In the genomic region with DNA sequence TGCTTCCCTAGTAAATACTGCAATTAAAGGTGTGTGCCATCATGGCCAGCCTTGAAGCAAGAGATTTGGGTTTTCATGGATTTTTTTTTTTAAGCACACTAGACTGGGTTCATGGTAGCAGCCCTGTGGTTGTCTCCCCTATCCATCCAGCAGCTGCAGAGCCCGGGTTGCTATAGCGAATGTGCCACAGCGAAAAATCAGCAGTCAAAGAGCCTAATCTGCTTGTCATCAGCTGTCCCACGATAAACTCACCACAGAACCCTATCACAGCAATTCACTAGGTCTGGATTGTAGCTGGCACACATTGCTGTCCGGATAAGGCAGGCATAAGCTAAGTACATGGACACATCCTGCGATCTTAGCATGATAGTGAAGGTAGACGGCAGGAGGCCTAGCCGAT, we compare ENCODE assay signal across 31 mouse cellular contexts.
"Had no signal": no experiment of that assay in that cellular context is flagged by ENCODE, and none has a peak within 500 bp of the region (broad histone marks: within the 10 kb centered on the region; RNA-seq: fewer than 3 reads in every experiment).

No protein-coding gene starts in this region.

- H3K4me1 ChIP-seq: limb, embryonic 12.5 days; limb, embryonic 13.5 days; limb, embryonic 15.5 days; lung, embryonic 15.5 days; midbrain, embryonic 10.5 days; midbrain, embryonic 12.5 days; midbrain, embryonic 15.5 days; neural tube, embryonic 12.5 days had no signal

- H3K4me2 ChIP-seq: limb, embryonic 12.5 days; limb, embryonic 13.5 days; limb, embryonic 15.5 days; liver, embryonic 11.5 days; liver, embryonic 12.5 days; liver, embryonic 13.5 days; liver, embryonic 15.5 days; lung, embryonic 14.5 days; lung, embryonic 15.5 days; midbrain, embryonic 12.5 days; midbrain, embryonic 15.5 days; neural tube, embryonic 12.5 days had no signal

- ATAC-seq: liver, embryonic 12.5 days; liver, postnatal 0 days; lung, postnatal 0 days; midbrain, embryonic 15.5 days; midbrain, embryonic 16.5 days had no signal

- H3K27me3 ChIP-seq: limb, embryonic 12.5 days; limb, embryonic 13.5 days; limb, embryonic 15.5 days; liver, embryonic 12.5 days; liver, embryonic 13.5 days; liver, embryonic 15.5 days; lung, embryonic 15.5 days; midbrain, embryonic 12.5 days; midbrain, embryonic 15.5 days; neural tube, embryonic 12.5 days had no signal

- H3K9me3 ChIP-seq: limb, embryonic 15.5 days; liver, embryonic 13.5 days; lung, embryonic 15.5 days; midbrain, embryonic 15.5 days had no signal

- DNase-seq: left cerebral cortex, postnatal 4 days; liver; liver, embryonic 13.5 days; liver, postnatal 0 days; lung, adult 18-20 months; lung, adult 2 months; lung, embryonic 14.5 days; lung, postnatal 10 days; lung, postnatal 14 days; lung, postnatal 36 days; lung, postnatal 4 days; midbrain, embryonic 14.5 days had no signal

- H3K9ac ChIP-seq: limb, embryonic 12.5 days; limb, embryonic 13.5 days; limb, embryonic 15.5 days; liver, embryonic 12.5 days; liver, embryonic 13.5 days; liver, embryonic 14.5 days; liver, embryonic 15.5 days; liver, postnatal 0 days; lung, embryonic 14.5 days; lung, embryonic 15.5 days; midbrain, embryonic 12.5 days; midbrain, embryonic 15.5 days; neural tube, embryonic 12.5 days had no signal

- H3K36me3 ChIP-seq: limb, embryonic 10.5 days; limb, embryonic 12.5 days; limb, embryonic 13.5 days; limb, embryonic 15.5 days; liver, embryonic 12.5 days; liver, embryonic 13.5 days; liver, embryonic 15.5 days; lung, embryonic 15.5 days; midbrain, embryonic 10.5 days; midbrain, embryonic 12.5 days; midbrain, embryonic 15.5 days; neural tube, embryonic 12.5 days had no signal

- H3K27ac ChIP-seq: left cerebral cortex, adult 2 months; limb, embryonic 10.5 days; limb, embryonic 12.5 days; limb, embryonic 13.5 days; limb, embryonic 15.5 days; liver, embryonic 12.5 days; liver, embryonic 13.5 days; liver, embryonic 14.5 days; liver, embryonic 15.5 days; lung, embryonic 15.5 days; macrophage; midbrain, embryonic 10.5 days; midbrain, embryonic 12.5 days; midbrain, embryonic 15.5 days; neural tube, embryonic 12.5 days had no signal

- H3K4me3 ChIP-seq: left cerebral cortex, adult 2 months; limb, embryonic 10.5 days; limb, embryonic 12.5 days; limb, embryonic 13.5 days; limb, embryonic 15.5 days; liver, embryonic 12.5 days; liver, embryonic 13.5 days; liver, embryonic 15.5 days; lung, embryonic 15.5 days; megakaryocyte, embryonic 14.5 days; midbrain, embryonic 10.5 days; midbrain, embryonic 12.5 days; midbrain, embryonic 15.5 days; myocyte; neural tube, embryonic 12.5 days had no signal
